Mouse (Mus musculus): ENCODE measurements around the gene Rftn1. TPM values are rescaled to one million over a fixed set of nuclear protein-coding genes. Genes with fewer than 3 reads are reported as not detected.

Rftn1 gene
- total and polyA plus RNA-seq, 2 experiments = 2.6 to 3.1 TPM

DNA sequence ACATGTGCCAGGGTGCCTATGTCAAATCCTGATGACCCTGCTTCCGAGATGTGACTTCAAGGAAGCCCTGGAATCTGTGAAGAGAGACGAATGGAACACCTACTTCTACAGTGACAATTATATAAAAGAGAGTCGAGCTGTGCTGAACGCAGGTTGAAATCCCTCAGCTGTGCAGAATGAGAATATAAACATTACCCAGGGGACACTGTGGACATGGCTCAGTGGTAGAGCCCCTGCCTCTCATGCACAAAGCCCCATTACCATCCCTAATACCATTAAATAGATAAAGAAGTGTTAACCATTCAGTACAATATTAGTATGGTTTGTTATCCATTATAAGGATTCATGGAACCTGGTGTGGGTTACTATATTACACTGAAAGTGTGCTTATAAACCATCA lies 7.2 kb downstream of the Rftn1 start:
- H3K79me2 ChIP-seq (ENCODE audit: control insufficient read depth, insufficient read depth, low read length) = no peaks in the 10 kb centered on the region
- no peaks in the 10 kb centered on the region for H3K4me1 ChIP-seq (ENCODE audit: control insufficient read depth, insufficient read depth, low read length)
- DNase-seq (ENCODE audit: extremely low read depth, low read depth, low spot score) = no peak
- no peaks in the 10 kb centered on the region for H3K27me3 ChIP-seq (ENCODE audit: control insufficient read depth, insufficient read depth, low read length)
- H3K36me3 ChIP-seq (ENCODE audit: control insufficient read depth, insufficient read depth, low read length) = no peaks in the 10 kb centered on the region
- H3K27ac ChIP-seq (replicated peaks; ENCODE audit: insufficient read depth, low read depth, low read length) = no peak overlapping the region
- TF ChIP-seq CTCF (IDR thresholded peaks at IDR 0.05; ENCODE audit: low read depth, low read length) (no peak), POLR2A (IDR thresholded peaks at IDR 0.05; ENCODE audit: extremely low read depth, insufficient read depth, low read length) (no peak)
- H3K9ac ChIP-seq (ENCODE audit: low read depth, low read length) = no peak overlapping the region
- no peak overlapping the region for H3K4me3 ChIP-seq (ENCODE audit: insufficient read depth, low read depth, low read length)
- 84% methylated on average over 4 of the region's 4 CpGs for WGBS

DNA sequence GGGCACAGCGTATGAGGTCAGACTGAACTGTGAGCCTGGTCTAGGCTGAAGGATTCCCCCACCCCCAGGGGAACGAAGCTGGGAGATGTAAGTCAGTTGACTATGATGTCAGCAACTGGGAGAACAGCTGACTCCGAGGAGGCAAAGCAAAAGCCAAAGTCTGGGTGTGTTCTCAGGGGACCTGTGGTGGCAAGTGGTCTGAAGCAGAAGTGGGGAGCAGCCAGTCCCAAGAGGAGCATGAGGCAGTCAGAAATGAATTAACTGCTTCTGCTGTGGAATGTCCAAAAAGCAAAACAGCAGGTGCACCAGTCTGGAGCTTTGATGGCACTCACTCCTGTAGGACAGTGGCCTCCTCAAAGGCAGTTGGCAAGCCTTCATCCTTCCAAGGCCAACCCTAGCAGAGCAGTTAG lies 7.9 kb downstream of the Rftn1 start:
- Histone ChIP-seq H3K27ac (replicated peaks; ENCODE audit: insufficient read depth, low read depth, low read length) (no peak overlapping the region), H3K36me3 (ENCODE audit: control insufficient read depth, insufficient read depth, low read length) (no peaks in the 10 kb centered on the region), H3K4me3 (ENCODE audit: insufficient read depth, low read depth, low read length) (no peak overlapping the region), H3K79me2 (ENCODE audit: control insufficient read depth, insufficient read depth, low read length) (no peaks in the 10 kb centered on the region), H3K4me1 (ENCODE audit: control insufficient read depth, insufficient read depth, low read length) (no peaks in the 10 kb centered on the region), H3K27me3 (ENCODE audit: control insufficient read depth, insufficient read depth, low read length) (no peaks in the 10 kb centered on the region; the same call in 1 of the 2 replicates), H3K9ac (ENCODE audit: low read depth, low read length) (no peak overlapping the region)
- DNase-seq (ENCODE audit: extremely low read depth, low read depth, low spot score) = no peak
- WGBS = 63% methylated on average over 3 of the region's 3 CpGs
- TF ChIP-seq CTCF (IDR thresholded peaks at IDR 0.05; ENCODE audit: low read depth, low read length) = no peak

DNA sequence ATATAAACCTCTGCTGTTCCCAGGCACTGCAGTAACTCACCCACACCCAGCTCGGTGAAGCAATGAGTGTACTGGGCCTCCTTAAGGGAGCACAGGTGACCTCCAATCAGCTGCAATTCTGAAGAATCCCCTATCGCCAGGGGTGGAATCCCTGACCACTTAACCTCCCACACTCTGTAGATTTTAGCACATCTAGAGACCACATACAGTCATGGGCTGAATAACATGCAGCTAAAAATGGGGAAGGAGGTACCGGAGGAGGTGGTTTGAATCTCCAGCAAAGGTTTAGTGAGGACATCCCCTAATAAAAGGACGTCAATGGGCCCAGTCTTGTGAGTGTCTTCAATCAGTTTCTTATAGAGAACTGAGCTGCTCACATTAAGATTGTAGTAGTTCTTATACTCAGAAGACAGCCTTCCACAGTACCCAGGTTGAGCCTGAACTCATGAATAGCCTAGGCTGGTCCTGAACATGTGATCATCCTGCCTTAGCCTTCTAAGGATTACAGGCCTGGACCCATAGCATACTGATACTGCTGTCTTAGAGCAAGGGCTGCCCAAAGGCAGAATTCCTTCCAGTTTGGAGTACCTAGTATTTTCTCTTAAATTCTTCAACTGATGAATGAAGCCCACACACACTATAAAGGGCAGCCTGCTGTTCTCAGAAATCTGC lies 9.4 kb downstream of the Rftn1 start:
- H3K4me3 ChIP-seq (ENCODE audit: insufficient read depth, low read depth, low read length) = no peak overlapping the region
- no peak overlapping the region for H3K27ac ChIP-seq (replicated peaks; ENCODE audit: insufficient read depth, low read depth, low read length)
- H3K4me1 ChIP-seq (ENCODE audit: control insufficient read depth, insufficient read depth, low read length) = no peaks in the 10 kb centered on the region
- TF ChIP-seq CTCF (IDR thresholded peaks at IDR 0.05; ENCODE audit: low read depth, low read length) = no peak
- TF ChIP-seq POLR2A (IDR thresholded peaks at IDR 0.05; ENCODE audit: extremely low read depth, insufficient read depth, low read length) = no peak
- 75% methylated on average over 4 of the region's 4 CpGs for WGBS
- no peaks in the 10 kb centered on the region for H3K36me3 ChIP-seq (ENCODE audit: control insufficient read depth, insufficient read depth, low read length)
- no peaks in the 10 kb centered on the region; the same call in 1 of the 2 replicates for H3K27me3 ChIP-seq (ENCODE audit: control insufficient read depth, insufficient read depth, low read length)
- H3K79me2 ChIP-seq (ENCODE audit: control insufficient read depth, insufficient read depth, low read length) = no peaks in the 10 kb centered on the region
- H3K9ac ChIP-seq (ENCODE audit: low read depth, low read length) = no peak overlapping the region
- DNase-seq (ENCODE audit: extremely low read depth, low read depth, low spot score) = no peak

DNA sequence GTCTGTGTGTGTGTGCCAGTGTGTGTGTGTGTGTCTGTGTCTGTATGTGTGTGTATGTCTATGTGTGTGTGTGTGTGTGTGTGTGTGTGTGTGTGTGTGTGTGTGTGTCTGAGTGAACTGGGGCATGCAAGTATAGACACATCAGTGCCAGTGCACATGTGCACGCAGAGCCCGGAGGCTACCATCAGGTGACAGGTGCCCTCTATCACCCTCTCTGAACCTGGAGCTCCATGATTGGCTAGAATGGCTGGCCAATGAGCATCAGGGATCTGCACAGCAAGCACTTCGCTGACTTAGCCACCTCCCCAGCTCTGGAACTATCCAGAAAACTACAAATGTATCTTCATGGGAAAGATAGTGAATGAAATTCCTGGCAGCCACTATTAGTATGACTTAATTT lies 16.7 kb downstream of the Rftn1 start:
- peaks cover 5% of the 10 kb centered on the region for H3K4me1 ChIP-seq (ENCODE audit: control insufficient read depth, insufficient read depth, low read length)
- WGBS = 92% methylated on average over 3 of the region's 3 CpGs
- DNase-seq (ENCODE audit: extremely low read depth, low read depth, low spot score) = no peak
- no peak overlapping the region for H3K27ac ChIP-seq (replicated peaks; ENCODE audit: insufficient read depth, low read depth, low read length)
- TF ChIP-seq CTCF (IDR thresholded peaks at IDR 0.05; ENCODE audit: low read depth, low read length) (no peak), POLR2A (IDR thresholded peaks at IDR 0.05; ENCODE audit: extremely low read depth, insufficient read depth, low read length) (no peak)
- H3K79me2 ChIP-seq (ENCODE audit: control insufficient read depth, insufficient read depth, low read length) = no peaks in the 10 kb centered on the region
- no peak overlapping the region for H3K9ac ChIP-seq (ENCODE audit: low read depth, low read length)
- H3K4me3 ChIP-seq (ENCODE audit: insufficient read depth, low read depth, low read length) = no peak overlapping the region
- H3K27me3 ChIP-seq (ENCODE audit: control insufficient read depth, insufficient read depth, low read length) = no peaks in the 10 kb centered on the region; the same call in 1 of the 2 replicates
- H3K36me3 ChIP-seq (ENCODE audit: control insufficient read depth, insufficient read depth, low read length) = no peaks in the 10 kb centered on the region

GRCm38 (mm10) chr17:50173368-50173767 lies 17.1 kb downstream of the Rftn1 start:
- Histone ChIP-seq H3K27ac (replicated peaks; ENCODE audit: insufficient read depth, low read depth, low read length) (no peak overlapping the region), H3K36me3 (ENCODE audit: control insufficient read depth, insufficient read depth, low read length) (no peaks in the 10 kb centered on the region), H3K79me2 (ENCODE audit: control insufficient read depth, insufficient read depth, low read length) (no peaks in the 10 kb centered on the region), H3K4me1 (ENCODE audit: control insufficient read depth, insufficient read depth, low read length) (peaks cover 5% of the 10 kb centered on the region), H3K27me3 (ENCODE audit: control insufficient read depth, insufficient read depth, low read length) (no peaks in the 10 kb centered on the region; the same call in 1 of the 2 replicates), H3K4me3 (ENCODE audit: insufficient read depth, low read depth, low read length) (no peak overlapping the region), H3K9ac (ENCODE audit: low read depth, low read length) (no peak overlapping the region)
- TF ChIP-seq CTCF (IDR thresholded peaks at IDR 0.05; ENCODE audit: low read depth, low read length) (no peak), POLR2A (IDR thresholded peaks at IDR 0.05; ENCODE audit: extremely low read depth, insufficient read depth, low read length) (no peak)
- no peak for DNase-seq (ENCODE audit: extremely low read depth, low read depth, low spot score)
- WGBS = 90% methylated on average over 5 of the region's 5 CpGs

DNA sequence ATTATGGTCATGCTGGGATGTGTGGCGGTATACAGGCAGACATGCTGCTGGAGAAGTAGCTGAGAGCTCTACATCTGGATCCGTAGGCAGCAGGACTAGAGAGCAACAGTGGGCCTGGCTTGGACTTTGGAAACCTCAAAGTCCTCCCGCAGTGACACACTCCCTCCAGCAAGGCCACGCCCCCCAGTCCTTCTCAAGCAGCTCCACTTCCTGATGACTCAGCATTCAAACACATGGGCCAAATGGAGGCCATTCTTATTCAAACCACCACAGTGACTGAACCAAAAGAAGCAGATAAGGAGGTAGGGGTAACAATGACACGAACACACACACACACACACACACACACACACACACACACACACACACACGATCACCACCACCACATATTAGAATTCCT lies 17.7 kb downstream of the Rftn1 start:
- no peaks in the 10 kb centered on the region for H3K79me2 ChIP-seq (ENCODE audit: control insufficient read depth, insufficient read depth, low read length)
- H3K27ac ChIP-seq (replicated peaks; ENCODE audit: insufficient read depth, low read depth, low read length) = no peak overlapping the region
- DNase-seq (ENCODE audit: extremely low read depth, low read depth, low spot score) = no peak
- no peak overlapping the region for H3K4me3 ChIP-seq (ENCODE audit: insufficient read depth, low read depth, low read length)
- WGBS = 96% methylated on average over 6 of the region's 6 CpGs
- TF ChIP-seq POLR2A (IDR thresholded peaks at IDR 0.05; ENCODE audit: extremely low read depth, insufficient read depth, low read length) = no peak
- no peak for TF ChIP-seq CTCF (IDR thresholded peaks at IDR 0.05; ENCODE audit: low read depth, low read length)
- no peaks in the 10 kb centered on the region; the same call in 1 of the 2 replicates for H3K27me3 ChIP-seq (ENCODE audit: control insufficient read depth, insufficient read depth, low read length)
- peaks cover 5% of the 10 kb centered on the region for H3K4me1 ChIP-seq (ENCODE audit: control insufficient read depth, insufficient read depth, low read length)
- H3K9ac ChIP-seq (ENCODE audit: low read depth, low read length) = no peak overlapping the region
- no peaks in the 10 kb centered on the region for H3K36me3 ChIP-seq (ENCODE audit: control insufficient read depth, insufficient read depth, low read length)
